Mouse (Mus musculus) brain, embryonic 14.5 days (tissue): ENCODE measurements around the gene Pgap2.

Source experiments
- CTCF ChIP-seq: fragments of 200-500 bp; IDR thresholded peaks from 2 replicates; pipeline ENCODE4 v1.5.1; 2012; ENCODE audit warnings: inconsistent platforms, mild to moderate bottlenecking, moderate library complexity, borderline replicate concordance; ENCODE audit not compliant: insufficient read depth, insufficient read length; ENCODE audit errors: extremely low read depth
- POLR2A ChIP-seq: fragments of 200-500 bp; IDR thresholded peaks from 2 replicates; pipeline ENCODE4 v1.6.1; 2012; ENCODE audit warnings: mild to moderate bottlenecking, inconsistent platforms, borderline replicate concordance; ENCODE audit not compliant: poor library complexity, insufficient read depth, insufficient read length, severe bottlenecking; ENCODE audit errors: extremely low read depth

DNA sequence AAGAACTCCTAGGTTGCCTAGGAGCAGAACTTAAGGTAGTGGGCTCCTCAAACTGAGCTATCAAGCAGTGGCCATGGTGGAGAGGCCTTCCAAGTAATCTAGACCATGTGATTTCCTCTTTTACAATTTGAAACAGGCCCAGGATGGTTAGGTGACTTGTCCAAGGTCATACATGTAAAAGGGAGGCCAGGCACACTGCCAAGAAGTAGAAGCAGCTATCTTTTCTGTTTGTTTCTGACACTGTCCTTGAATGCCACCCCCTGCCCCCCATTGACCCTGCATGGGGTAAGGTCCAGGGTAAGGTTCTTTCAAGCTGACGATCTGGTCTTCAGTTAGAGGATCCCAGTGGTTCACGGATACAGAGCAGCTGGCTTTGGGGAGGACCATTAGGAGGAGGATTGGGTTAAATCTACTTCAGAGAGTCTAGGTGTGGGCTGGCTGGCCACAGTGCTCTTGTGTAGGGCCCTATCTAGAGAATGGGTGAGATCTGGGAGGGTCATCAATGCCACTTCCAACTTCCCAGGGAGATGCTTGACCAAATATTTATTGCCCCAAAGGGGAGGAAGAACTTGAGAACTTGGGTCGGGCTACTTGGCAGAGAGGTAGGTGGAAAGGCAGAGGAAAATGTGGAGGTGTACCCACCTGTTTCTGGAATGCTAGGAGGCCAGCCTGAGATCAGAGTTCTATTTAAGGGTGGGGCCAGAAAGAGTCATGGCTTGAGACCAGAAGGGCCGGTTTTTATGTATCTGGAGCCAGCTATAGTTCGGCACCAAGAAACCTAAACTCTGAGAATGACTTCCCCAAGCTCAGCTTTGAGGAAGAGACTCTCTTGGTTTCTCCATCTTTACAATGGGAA lies 14.1 kb downstream of the Pgap2 start:
- TF ChIP-seq POLR2A (no peak), CTCF (no peak)
